Mouse (Mus musculus): Measurements from ENCODE around the gene 2310022B05Rik. TPM values are rescaled to one million over a fixed set of nuclear protein-coding genes. Genes with fewer than 3 reads are reported as not detected.

2310022B05Rik gene
- polyA plus RNA-seq, 1 experiment from 2014 or later = 49.1 TPM

GRCm38 (mm10) chr8:124681792-124682157, 18.6 kb upstream of the 2310022B05Rik start:
- H3K27ac ChIP-seq (ENCODE audit: poor library complexity, severe bottlenecking) = no peak overlapping the region
- H3K27me3 ChIP-seq (replicated peaks) = no peaks in the 10 kb centered on the region
- H3K9ac ChIP-seq = no peak overlapping the region
- peaks cover 5% of the 10 kb centered on the region; the same call in 1 of the 2 replicates for H3K4me1 ChIP-seq (replicated peaks)
- H3K9me3 ChIP-seq (replicated peaks) = no peaks in the 10 kb centered on the region
- H3K4me3 ChIP-seq = no peak overlapping the region
- 82% methylated on average over 10 of the region's 10 CpGs for WGBS
- no peak overlapping the region for H3K4me2 ChIP-seq
- H3K36me3 ChIP-seq = peaks cover 78% of the 10 kb centered on the region
- ATAC-seq (ENCODE audit: insufficient number of reproducible peaks, low FRiP score) = no peak

GRCm38 (mm10) chr8:124681077-124681791, 18.1 kb upstream of the 2310022B05Rik start:
- Histone ChIP-seq H3K36me3 (peaks cover 77% of the 10 kb centered on the region), H3K27ac (ENCODE audit: poor library complexity, severe bottlenecking) (no peak overlapping the region), H3K4me3 (no peak overlapping the region), H3K4me2 (no peak overlapping the region), H3K27me3 (replicated peaks) (no peaks in the 10 kb centered on the region), H3K4me1 (replicated peaks) (peaks cover 5% of the 10 kb centered on the region; the same call in 1 of the 2 replicates), H3K9ac (no peak overlapping the region), H3K9me3 (replicated peaks) (no peaks in the 10 kb centered on the region)
- ATAC-seq (ENCODE audit: insufficient number of reproducible peaks, low FRiP score) = no peak
- 82% methylated on average over 10 of the region's 10 CpGs for WGBS

GRCm38 (mm10) chr8:124678246-124678645, 15.1 kb upstream of the 2310022B05Rik start:
- H3K4me2 ChIP-seq = no peak overlapping the region
- H3K27me3 ChIP-seq (replicated peaks) = no peaks in the 10 kb centered on the region
- no peaks in the 10 kb centered on the region for H3K9me3 ChIP-seq (replicated peaks)
- no peak overlapping the region for H3K9ac ChIP-seq
- H3K4me1 ChIP-seq (replicated peaks) = peaks cover 5% of the 10 kb centered on the region; the same call in 1 of the 2 replicates
- no peak for ATAC-seq (ENCODE audit: insufficient number of reproducible peaks, low FRiP score)
- H3K27ac ChIP-seq (ENCODE audit: poor library complexity, severe bottlenecking) = no peak overlapping the region
- peaks cover 70% of the 10 kb centered on the region for H3K36me3 ChIP-seq
- H3K4me3 ChIP-seq = no peak overlapping the region
- WGBS = 86% methylated on average over 13 of the region's 13 CpGs

GRCm38 (mm10) chr8:124677486-124677885, 14.3 kb upstream of the 2310022B05Rik start:
- ATAC-seq (ENCODE audit: insufficient number of reproducible peaks, low FRiP score) = peak; percentile 52; the same call in 1 of the 2 replicates
- H3K36me3 ChIP-seq = peaks cover 71% of the 10 kb centered on the region

GRCm38 (mm10) chr8:124677078-124677477, 13.9 kb upstream of the 2310022B05Rik start:
- Histone ChIP-seq H3K4me1 (replicated peaks) (peaks cover 5% of the 10 kb centered on the region; the same call in 1 of the 2 replicates), H3K4me2 (no peak overlapping the region), H3K27me3 (replicated peaks) (no peaks in the 10 kb centered on the region), H3K27ac (ENCODE audit: poor library complexity, severe bottlenecking) (no peak overlapping the region), H3K9me3 (replicated peaks) (no peaks in the 10 kb centered on the region), H3K9ac (peak overlapping the region; percentile 47), H3K4me3 (no peak overlapping the region), H3K36me3 (peaks cover 70% of the 10 kb centered on the region)
- WGBS = 88% methylated on average over 7 of the region's 7 CpGs
- ATAC-seq (ENCODE audit: insufficient number of reproducible peaks, low FRiP score) = 0 out of 2 replicates have a peak, but pooled peaks have one; percentile 35

More at GRCm38 (mm10) chr8:124677486-124677885, 14.3 kb upstream of the 2310022B05Rik start:
- H3K27ac ChIP-seq (ENCODE audit: poor library complexity, severe bottlenecking) = no peak overlapping the region
- peak overlapping the region; percentile 47 for H3K9ac ChIP-seq
- H3K4me1 ChIP-seq (replicated peaks) = peaks cover 5% of the 10 kb centered on the region; the same call in 1 of the 2 replicates
- no peak overlapping the region for H3K4me3 ChIP-seq
- no peak overlapping the region for H3K4me2 ChIP-seq
- no peaks in the 10 kb centered on the region for H3K9me3 ChIP-seq (replicated peaks)
- no peaks in the 10 kb centered on the region for H3K27me3 ChIP-seq (replicated peaks)
- WGBS = 50% methylated on average over 12 of the region's 12 CpGs

- Histone ChIP-seq H3K9me3 (replicated peaks) (no peaks in the 10 kb centered on the region), H3K4me1 (replicated peaks) (peaks cover 5% of the 10 kb centered on the region; the same call in 1 of the 2 replicates), H3K4me2 (no peak overlapping the region), H3K36me3 (peaks cover 68% of the 10 kb centered on the region), H3K9ac (no peak overlapping the region), H3K4me3 (no peak overlapping the region), H3K27ac (ENCODE audit: poor library complexity, severe bottlenecking) (no peak overlapping the region), H3K27me3 (replicated peaks) (no peaks in the 10 kb centered on the region)
- WGBS = 92% methylated on average over 4 of the region's 4 CpGs
- ATAC-seq (ENCODE audit: insufficient number of reproducible peaks, low FRiP score) = no peak
These were observed 13.5 kb upstream of the 2310022B05Rik start for GRCm38 (mm10) chr8:124676661-124677060.

GRCm38 (mm10) chr8:124672345-124672744, 9.2 kb upstream of the 2310022B05Rik start:
- H3K36me3 ChIP-seq = peaks cover 53% of the 10 kb centered on the region
- 89% methylated on average over 2 of the region's 2 CpGs for WGBS

GRCm38 (mm10) chr8:124668798-124669197, 5.6 kb upstream of the 2310022B05Rik start:
- Histone ChIP-seq H3K27ac (ENCODE audit: poor library complexity, severe bottlenecking) (no peak overlapping the region), H3K27me3 (replicated peaks) (no peaks in the 10 kb centered on the region), H3K4me3 (no peak overlapping the region), H3K36me3 (peaks cover 31% of the 10 kb centered on the region), H3K9me3 (replicated peaks) (no peaks in the 10 kb centered on the region), H3K4me2 (no peak overlapping the region), H3K9ac (no peak overlapping the region), H3K4me1 (replicated peaks) (peaks cover 3% of the 10 kb centered on the region; the same call in 1 of the 2 replicates)
- WGBS = 78% methylated on average over 3 of the region's 3 CpGs
- no peak for ATAC-seq (ENCODE audit: insufficient number of reproducible peaks, low FRiP score)

More at GRCm38 (mm10) chr8:124672345-124672744, 9.2 kb upstream of the 2310022B05Rik start:
- Histone ChIP-seq H3K9me3 (replicated peaks) (no peaks in the 10 kb centered on the region), H3K4me1 (replicated peaks) (peaks cover 4% of the 10 kb centered on the region; the same call in 1 of the 2 replicates), H3K9ac (no peak overlapping the region), H3K27me3 (replicated peaks) (no peaks in the 10 kb centered on the region), H3K4me3 (no peak overlapping the region), H3K4me2 (no peak overlapping the region), H3K27ac (ENCODE audit: poor library complexity, severe bottlenecking) (no peak overlapping the region)
- no peak for ATAC-seq (ENCODE audit: insufficient number of reproducible peaks, low FRiP score)

GRCm38 (mm10) chr8:124664414-124664813, 1.2 kb upstream of the 2310022B05Rik start:
- Histone ChIP-seq H3K4me1 (replicated peaks) (peaks cover 24% of the 10 kb centered on the region), H3K4me3 (no peak overlapping the region), H3K36me3 (no peaks in the 10 kb centered on the region), H3K9me3 (replicated peaks) (no peaks in the 10 kb centered on the region), H3K27me3 (replicated peaks) (no peaks in the 10 kb centered on the region), H3K4me2 (no peak overlapping the region), H3K9ac (no peak overlapping the region), H3K27ac (ENCODE audit: poor library complexity, severe bottlenecking) (0 out of 2 replicates have a peak overlapping the region, but pooled peaks have one; percentile 92)
- no peak for ATAC-seq (ENCODE audit: insufficient number of reproducible peaks, low FRiP score)
- 59% methylated on average over 3 of the region's 3 CpGs for WGBS

- Histone ChIP-seq H3K4me1 (replicated peaks) (peaks cover 28% of the 10 kb centered on the region), H3K9ac (no peak overlapping the region; the same call in 1 of the 2 replicates)
- WGBS = 63% methylated on average over 4 of the region's 4 CpGs
These were observed 683 bp upstream of the 2310022B05Rik start for GRCm38 (mm10) chr8:124663874-124664230.

GRCm38 (mm10) chr8:124662446-124663111, 590 bp downstream of the 2310022B05Rik start:
- H3K27ac ChIP-seq (ENCODE audit: poor library complexity, severe bottlenecking) = peak overlapping the region; percentile 92
- H3K9ac ChIP-seq = peak overlapping the region; percentile 98
- WGBS = under 1% methylated on average over 49 of the region's 49 CpGs
- peak; percentile 45 for ATAC-seq (ENCODE audit: insufficient number of reproducible peaks, low FRiP score)
- H3K4me2 ChIP-seq = peak overlapping the region; percentile 79
- H3K27me3 ChIP-seq (replicated peaks) = no peaks in the 10 kb centered on the region
- H3K4me3 ChIP-seq = peak overlapping the region; percentile 96
- no peaks in the 10 kb centered on the region for H3K36me3 ChIP-seq
- no peaks in the 10 kb centered on the region for H3K9me3 ChIP-seq (replicated peaks)
- peaks cover 41% of the 10 kb centered on the region for H3K4me1 ChIP-seq (replicated peaks)

More at GRCm38 (mm10) chr8:124663874-124664230, 683 bp upstream of the 2310022B05Rik start:
- Histone ChIP-seq H3K27me3 (replicated peaks) (no peaks in the 10 kb centered on the region), H3K4me3 (peak overlapping the region; percentile 96), H3K9me3 (replicated peaks) (no peaks in the 10 kb centered on the region), H3K4me2 (peak overlapping the region; percentile 79), H3K36me3 (no peaks in the 10 kb centered on the region), H3K27ac (ENCODE audit: poor library complexity, severe bottlenecking) (peak overlapping the region; percentile 92)
- no peak for ATAC-seq (ENCODE audit: insufficient number of reproducible peaks, low FRiP score)
